Mouse (Mus musculus) MEL (cell line): ENCODE measurements around the gene Olfr875. TPM values are rescaled to one million over a fixed set of nuclear protein-coding genes. Genes with fewer than 3 reads are reported as not detected.

Experiments
- DNase-seq: peaks from one replicate; pipeline ENCODE4 v3.0.0; 2011; ENCODE audit warnings: low read depth, low spot score
- H3K27ac ChIP-seq: 2 replicates; pipeline ENCODE4 v1.5.1; 2012; ENCODE audit warnings: low read depth, mild to moderate bottlenecking, control low read depth, low read length, moderate library complexity; ENCODE audit not compliant: control insufficient read depth
- H3K27me3 ChIP-seq, 2 experiments: fragments of 150-350 bp in 1 of 2; sonication (generic) in 1 of 2; 2 replicates each; pipeline ENCODE4 v1.6.1; 2012; ENCODE audit warnings: low read length in 2 of 2, mild to moderate bottlenecking in 2 of 2, improper control_type of control experiment in 1 of 2, moderate library complexity in 1 of 2; ENCODE audit not compliant: insufficient read depth in 2 of 2, control insufficient read depth in 1 of 2
- H3K36me3 ChIP-seq, 2 experiments: 2 replicates each; pipeline ENCODE4 v1.6.1; 2012 to 2014; ENCODE audit warnings: low read length in 2 of 2, improper control_type of control experiment in 1 of 2, inconsistent platforms in 1 of 2, mild to moderate bottlenecking in 1 of 2; ENCODE audit not compliant: insufficient read depth in 2 of 2, control insufficient read depth in 1 of 2
- H3K4me1 ChIP-seq, 2 experiments: fragments of 150-350 bp in 1 of 2; sonication (generic) in 1 of 2; 2 replicates each; pipeline ENCODE4 v1.6.1; 2012; ENCODE audit warnings: low read length in 2 of 2, improper control_type of control experiment in 1 of 2, mild to moderate bottlenecking in 1 of 2; ENCODE audit not compliant: insufficient read depth in 2 of 2, control insufficient read depth in 1 of 2
- H3K4me3 ChIP-seq, 2 experiments: fragments of 150-350 bp in 1 of 2; sonication (generic) in 1 of 2; 2 replicates each; pipeline ENCODE4 v1.5.1; 2012; ENCODE audit warnings: low read depth in 2 of 2, low read length in 2 of 2, mild to moderate bottlenecking in 2 of 2, moderate library complexity in 2 of 2, control low read depth in 1 of 2, improper control_type of control experiment in 1 of 2; ENCODE audit not compliant: control insufficient read depth in 1 of 2, insufficient read depth in 1 of 2
- H3K79me2 ChIP-seq: 2 replicates; pipeline ENCODE4 v1.6.1; 2012; ENCODE audit warnings: mild to moderate bottlenecking, low read length, moderate library complexity; ENCODE audit not compliant: control insufficient read depth, poor library complexity, insufficient read depth
- H3K9ac ChIP-seq: 2 replicates; pipeline ENCODE4 v1.6.1; 2012; ENCODE audit warnings: low read depth, mild to moderate bottlenecking, control low read depth, low read length, moderate library complexity; ENCODE audit not compliant: control insufficient read depth, poor library complexity, severe bottlenecking
- H3K9me3 ChIP-seq: fragments of 150-350 bp; sonication (generic); replicated peaks from 2 replicates; pipeline ENCODE4 v1.6.1; 2012; ENCODE audit warnings: mild to moderate bottlenecking, low read length, improper control_type of control experiment, moderate library complexity; ENCODE audit not compliant: insufficient read depth
- E2F4 ChIP-seq: IDR thresholded peaks from 2 replicates; pipeline ENCODE4 v1.6.1; 2011; ENCODE audit warnings: low read depth, low read length, improper control_type of control experiment, borderline replicate concordance
- EP300 ChIP-seq, 2 experiments: IDR thresholded peaks; 2 replicates each; pipeline ENCODE4 v1.6.1; 2011; ENCODE audit warnings: improper control_type of control experiment in 2 of 2, low read length in 2 of 2, low read depth in 1 of 2, mild to moderate bottlenecking in 1 of 2
- ETS1 ChIP-seq: IDR thresholded peaks from 2 replicates; pipeline ENCODE4 v1.6.1; 2012; ENCODE audit warnings: low read depth, mild to moderate bottlenecking, inconsistent platforms, low read length, improper control_type of control experiment, moderate library complexity
- GATA1 ChIP-seq: IDR thresholded peaks from 2 replicates; pipeline ENCODE4 v1.6.1; 2011; ENCODE audit warnings: low read depth, low read length, improper control_type of control experiment
- HCFC1 ChIP-seq: IDR thresholded peaks from 2 replicates; pipeline ENCODE4 v1.6.1; 2012; ENCODE audit warnings: low read depth, mild to moderate bottlenecking, inconsistent platforms, low read length, improper control_type of control experiment, moderate library complexity
- JUND ChIP-seq: IDR thresholded peaks from 2 replicates; pipeline ENCODE4 v1.6.1; 2011; ENCODE audit warnings: low read depth, mild to moderate bottlenecking, improper control_type of control experiment, low read length
- MAFK ChIP-seq: IDR thresholded peaks from 2 replicates; pipeline ENCODE4 v1.6.1; 2011; ENCODE audit warnings: low read depth, mild to moderate bottlenecking, low read length, improper control_type of control experiment, borderline replicate concordance
- MYB ChIP-seq: IDR thresholded peaks from 2 replicates; pipeline ENCODE4 v1.6.1; 2011; ENCODE audit warnings: mild to moderate bottlenecking, low read depth, low read length, improper control_type of control experiment
- POLR2AphosphoS2 ChIP-seq: IDR thresholded peaks from 2 replicates; pipeline ENCODE4 v1.6.1; 2011; ENCODE audit warnings: low read length, improper control_type of control experiment
- POLR2AphosphoS5 ChIP-seq: IDR thresholded peaks from 2 replicates; pipeline ENCODE4 v1.6.1; 2012; ENCODE audit warnings: low read depth, borderline replicate concordance, mild to moderate bottlenecking, inconsistent platforms, low read length, moderate library complexity, mixed read lengths
- RCOR1 ChIP-seq: IDR thresholded peaks from 2 replicates; pipeline ENCODE4 v1.6.1; 2012; ENCODE audit warnings: low read depth, mild to moderate bottlenecking, inconsistent platforms, low read length, improper control_type of control experiment
- SIN3A ChIP-seq: IDR thresholded peaks from 2 replicates; pipeline ENCODE4 v1.6.1; 2012; ENCODE audit warnings: low read length, improper control_type of control experiment, inconsistent platforms
- SMC3 ChIP-seq: IDR thresholded peaks from 2 replicates; pipeline ENCODE4 v1.6.1; 2011; ENCODE audit warnings: low read depth, low read length, improper control_type of control experiment
- TCF12 ChIP-seq: IDR thresholded peaks from 2 replicates; pipeline ENCODE4 v1.6.1; 2014; ENCODE audit warnings: low read depth, mild to moderate bottlenecking, inconsistent platforms, low read length, improper control_type of control experiment, moderate library complexity
- USF2 ChIP-seq, 2 experiments: IDR thresholded peaks; 2 replicates each; pipeline ENCODE4 v1.6.1; 2011 to 2012; ENCODE audit warnings: improper control_type of control experiment in 2 of 2, low read length in 2 of 2, borderline replicate concordance in 1 of 2, inconsistent platforms in 1 of 2, low read depth in 1 of 2, mild to moderate bottlenecking in 1 of 2; ENCODE audit not compliant: insufficient read depth in 1 of 2
- ZC3H11A ChIP-seq: IDR thresholded peaks from 2 replicates; pipeline ENCODE4 v1.6.1; 2012; ENCODE audit warnings: low read depth, mild to moderate bottlenecking, inconsistent platforms, low read length, improper control_type of control experiment
- ZKSCAN1 ChIP-seq: IDR thresholded peaks from 2 replicates; pipeline ENCODE4 v1.6.1; 2012; ENCODE audit warnings: low read depth, mild to moderate bottlenecking, inconsistent platforms, low read length, improper control_type of control experiment, moderate library complexity
- ZMIZ1 ChIP-seq: IDR thresholded peaks from 2 replicates; pipeline ENCODE4 v1.6.1; 2012; ENCODE audit warnings: low read depth, mild to moderate bottlenecking, inconsistent platforms, low read length, improper control_type of control experiment, moderate library complexity
- ZNF384 ChIP-seq: IDR thresholded peaks from 2 replicates; pipeline ENCODE4 v1.6.1; 2012; ENCODE audit warnings: low read depth, mild to moderate bottlenecking, inconsistent platforms, low read length, improper control_type of control experiment
- polyA plus RNA-seq, 2 experiments: library from polyadenylated mRNA; stranded (reverse) in 1 of 2; unstranded in 1 of 2; fragments of >175 nt in 1 of 2; fragments of >200 nt in 1 of 2; gene quantifications; 2 replicates each; pipeline versions ENCODE4 v1.2.1 to v1.2.4; 2012; ENCODE audit warnings: low replicate concordance in 2 of 2, low read depth in 1 of 2; ENCODE audit not compliant: insufficient read length in 2 of 2, insufficient read depth in 1 of 2, missing spikeins in 1 of 2
- total RNA-seq: library from RNA; depleted of rRNA; stranded (reverse); fragments of 300-350 nt; gene quantifications from 2 replicates; pipeline ENCODE4 v1.2.3, GENCODE M21; 2012; rRNA removed

The Olfr875 gene
- not detected in 2 replicates for total RNA-seq
- polyA plus RNA-seq, result not detected

DNA sequence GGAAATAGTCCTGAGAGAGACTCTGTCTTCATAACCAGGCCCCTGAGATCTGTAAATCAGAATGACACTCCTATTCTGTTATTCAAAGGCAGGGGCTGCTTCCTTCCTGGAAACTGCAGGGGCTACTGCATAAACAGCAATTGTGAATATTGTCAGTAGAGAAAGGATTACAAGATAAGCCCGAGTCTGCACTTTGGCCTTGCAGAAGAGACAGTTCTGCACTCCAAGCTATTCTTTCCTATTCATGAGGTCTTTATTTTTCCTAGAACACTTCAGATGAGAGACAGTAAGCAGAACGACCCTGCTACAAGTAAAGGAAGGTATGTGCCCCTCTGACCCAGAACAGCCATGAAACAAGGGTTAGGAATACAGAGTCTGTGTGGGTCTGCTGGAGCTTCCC, at the start of gene Olfr875:
Gene Olfr875, plus strand, starts transcription at position 99 of the 400 bp plus-strand sequence.
- Histone ChIP-seq H3K36me3 (no peaks in the 10 kb centered on the region), H3K79me2 (no peaks in the 10 kb centered on the region), H3K27ac (no peak within 1 kb of the TSS), H3K9ac (no peak within 1 kb of the TSS), H3K27me3 (no peaks in the 10 kb centered on the region; a peak in 2 of 4 replicates), H3K4me1 (no peaks in the 10 kb centered on the region), H3K9me3 (no peaks in the 10 kb centered on the region), H3K4me3 (no peak within 1 kb of the TSS)
- no peak for DNase-seq
- TF ChIP-seq E2F4, result no peak
- TF ChIP-seq, all 39 proteins: peak for 0

DNA sequence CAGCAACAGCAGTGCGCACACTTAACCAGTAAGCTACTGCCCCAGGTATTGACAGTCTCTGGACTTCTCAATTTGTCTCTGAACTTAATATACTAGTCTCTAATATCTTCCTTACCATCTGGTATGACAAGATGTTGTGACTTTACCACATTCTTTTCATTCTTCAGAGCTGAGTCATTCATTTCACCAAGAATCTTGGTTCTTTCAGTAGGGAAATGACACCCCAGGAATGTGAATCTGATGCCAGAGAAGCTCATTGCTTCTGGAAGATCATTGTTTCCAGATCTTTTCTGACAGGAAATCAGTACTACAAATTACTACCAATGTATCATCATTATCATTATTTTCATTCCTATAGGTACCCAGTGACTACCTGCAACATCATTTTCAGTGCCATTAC, 37.3 kb upstream of the Olfr875 start:
- Histone ChIP-seq H3K9me3 (no peaks in the 10 kb centered on the region), H3K27ac (no peak overlapping the region), H3K27me3 (no peaks in the 10 kb centered on the region)
- DNase-seq, result no peak
- TF ChIP-seq SIN3A (no peak), USF2 (IDR thresholded peaks at IDR 0.05; ENCODE audit: borderline replicate concordance in 1 of 2, insufficient read depth in 1 of 2, low read depth in 1 of 2, low read length in 2 of 2) (no peak), HCFC1 (no peak), TCF12 (no peak), POLR2AphosphoS2 (no peak), ZC3H11A (no peak), EP300 (IDR thresholded peaks at IDR 0.05; ENCODE audit: low read depth in 1 of 2, low read length in 2 of 2) (no peak), MYB (no peak), ETS1 (no peak), JUND (no peak), ZMIZ1 (no peak), ZNF384 (no peak), RCOR1 (no peak), MAFK (no peak), GATA1 (no peak), SMC3 (no peak), ZKSCAN1 (no peak), POLR2AphosphoS5 (no peak)
- TF ChIP-seq, all 39 proteins: peak for 0
- H3K79me2 ChIP-seq, result no peaks in the 10 kb centered on the region
- no peaks in the 10 kb centered on the region for H3K36me3 ChIP-seq
- H3K4me1 ChIP-seq, result no peaks in the 10 kb centered on the region
- H3K9ac ChIP-seq, result no peak overlapping the region
- H3K4me3 ChIP-seq, result no peak overlapping the region
